Mouse (Mus musculus) kidney, adult 2 months (tissue): ENCODE results near the gene Defb43. TPM values are rescaled to one million over a fixed set of nuclear protein-coding genes. Genes with fewer than 3 reads are reported as not detected.
A peak's percentile ranks its signal among the peaks of the same experiment; 100 is the strongest.

Source experiments
- DNase-seq: peaks from one replicate; pipeline ENCODE4 v3.0.0; 2021
- H3K27ac ChIP-seq: fragments of 200-500 bp; 2 replicates; pipeline ENCODE4 v1.5.1; 2012; ENCODE audit warnings: low read depth, low read length, control low read depth, inconsistent platforms; ENCODE audit not compliant: insufficient read depth
- H3K27me3 ChIP-seq: fragments of 200-500 bp; replicated peaks from 2 replicates; pipeline ENCODE4 v1.6.1; 2012; ENCODE audit warnings: mild to moderate bottlenecking, moderate library complexity, low read length, inconsistent platforms; ENCODE audit not compliant: control insufficient read depth, insufficient read depth
- H3K36me3 ChIP-seq: fragments of 200-500 bp; 2 replicates; pipeline ENCODE4 v1.6.1; 2012; ENCODE audit warnings: mild to moderate bottlenecking, moderate library complexity, low read length, inconsistent platforms; ENCODE audit not compliant: control insufficient read depth, insufficient read depth
- H3K4me1 ChIP-seq: fragments of 200-500 bp; 2 replicates; pipeline ENCODE4 v1.6.1; 2011; ENCODE audit warnings: low read length; ENCODE audit not compliant: control insufficient read depth, insufficient read depth
- H3K4me3 ChIP-seq: fragments of 200-500 bp; 2 replicates; pipeline ENCODE4 v1.5.1; 2011; ENCODE audit warnings: mild to moderate bottlenecking, low read depth, low read length, control low read depth; ENCODE audit not compliant: insufficient read depth
- CTCF ChIP-seq: fragments of 200-500 bp; conservative IDR thresholded peaks from 2 replicates; pipeline ENCODE4 v1.5.1; 2011; ENCODE audit warnings: low read depth, mild to moderate bottlenecking, control low read depth, low read length, moderate library complexity, mixed read lengths; ENCODE audit not compliant: insufficient read depth, insufficient read length
- POLR2A ChIP-seq: fragments of 200-500 bp; IDR thresholded peaks from one replicate; pipeline ENCODE4 v1.6.1; 2011; ENCODE audit warnings: low read depth, low read length, control low read depth
- WGBS: fragments of 180-500 bp; shearing (Covaris S2); methylation state at CpG from one replicate; pipeline ENCODE4 v1.1.7; 2018; 5-methylcytosine and 5-hydroxymethylcytosine counted together
- polyA plus RNA-seq: library from polyadenylated mRNA; depleted of rRNA; stranded (reverse); fragments of >200 nt; gene quantifications from 2 replicates; pipeline ENCODE4 v1.2.3, GENCODE M21; 2012; rRNA removed

Defb43 gene
- not detected in 2 replicates for polyA plus RNA-seq

DNA sequence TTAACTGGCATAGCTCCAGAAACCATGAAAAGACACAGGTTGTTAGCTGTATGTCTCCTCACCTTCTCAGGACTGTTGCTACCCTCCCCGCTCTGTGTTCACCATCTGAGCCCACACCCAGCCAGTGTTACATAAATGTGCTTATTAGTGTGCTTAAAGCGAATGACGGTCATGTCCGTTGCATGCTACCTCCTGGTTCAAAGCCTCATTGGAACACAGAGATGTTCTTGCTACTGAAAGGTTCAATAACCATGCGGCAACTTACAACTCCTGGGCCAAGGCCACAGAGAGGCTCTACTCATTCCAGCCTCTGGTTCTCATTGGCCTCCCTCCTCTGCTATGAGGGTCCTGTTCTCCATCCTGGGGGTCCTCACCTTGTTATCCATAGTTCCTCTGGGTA lies at the start of gene Defb43:
Gene Defb43, plus strand, starts transcription at position 301 of the 400 bp plus-strand sequence.
- 95% methylated on average over 5 of the region's 5 CpGs for WGBS
- Histone ChIP-seq H3K36me3 (no peaks in the 10 kb centered on the region), H3K4me1 (no peaks in the 10 kb centered on the region), H3K4me3 (no peak within 1 kb of the TSS), H3K27ac (no peak within 1 kb of the TSS), H3K27me3 (no peaks in the 10 kb centered on the region)
- no peak for DNase-seq
- TF ChIP-seq CTCF (no peak), POLR2A (no peak)

DNA sequence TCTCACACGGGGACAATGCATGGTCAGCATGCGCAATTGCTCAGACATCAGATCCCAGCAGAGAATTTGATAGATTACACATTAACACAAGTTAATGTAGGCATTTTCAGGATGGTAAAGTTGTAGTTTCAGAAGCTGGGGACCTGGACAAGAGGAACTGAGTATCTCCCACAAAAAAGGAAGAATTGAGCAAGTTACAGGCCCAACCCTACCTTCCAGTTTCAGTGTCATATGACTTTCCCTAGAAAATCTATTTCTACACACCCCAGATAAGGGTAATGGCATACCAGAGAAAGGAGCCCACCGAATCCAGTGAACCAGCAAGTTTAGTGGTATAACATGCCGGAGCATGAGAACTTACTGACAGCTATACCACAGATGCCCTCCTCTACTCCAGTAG lies 47.9 kb upstream of the Defb43 start:
- no peak overlapping the region for H3K4me3 ChIP-seq
- TF ChIP-seq POLR2A (no peak), CTCF (no peak)
- H3K27me3 ChIP-seq, result no peaks in the 10 kb centered on the region
- DNase-seq, result no peak
- WGBS, result 67% methylated on average over 4 of the region's 4 CpGs
- no peak overlapping the region for H3K27ac ChIP-seq
- H3K4me1 ChIP-seq, result no peaks in the 10 kb centered on the region
- H3K36me3 ChIP-seq, result no peaks in the 10 kb centered on the region

DNA sequence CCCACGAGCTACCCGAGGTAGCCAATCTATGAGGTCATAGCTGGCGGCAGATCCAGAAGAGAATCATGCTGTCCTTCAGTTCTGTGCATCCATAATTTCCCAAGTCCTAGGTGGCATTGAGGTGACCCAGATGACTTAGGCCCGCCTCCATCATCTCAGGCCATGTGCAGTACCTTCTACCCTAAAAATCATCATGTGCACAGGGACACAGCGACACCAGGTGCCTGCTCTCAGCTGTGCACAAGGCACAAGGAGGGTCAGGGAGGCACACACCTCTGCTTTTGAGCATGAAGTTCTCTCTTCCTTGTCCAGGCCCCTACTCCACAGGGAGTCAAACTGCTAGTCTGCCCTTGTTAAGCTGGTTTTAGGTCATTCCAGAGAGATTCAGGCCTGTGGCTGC lies 46.2 kb upstream of the Defb43 start:
- H3K4me1 ChIP-seq, result no peaks in the 10 kb centered on the region
- TF ChIP-seq POLR2A (no peak), CTCF (peak; percentile 49)
- no peak for DNase-seq
- whole genome bisulfite sequencing, result 86% methylated on average over 5 of the region's 5 CpGs
- no peaks in the 10 kb centered on the region for H3K27me3 ChIP-seq
- H3K4me3 ChIP-seq, result no peak overlapping the region
- H3K36me3 ChIP-seq, result no peaks in the 10 kb centered on the region
- H3K27ac ChIP-seq, result no peak overlapping the region

DNA sequence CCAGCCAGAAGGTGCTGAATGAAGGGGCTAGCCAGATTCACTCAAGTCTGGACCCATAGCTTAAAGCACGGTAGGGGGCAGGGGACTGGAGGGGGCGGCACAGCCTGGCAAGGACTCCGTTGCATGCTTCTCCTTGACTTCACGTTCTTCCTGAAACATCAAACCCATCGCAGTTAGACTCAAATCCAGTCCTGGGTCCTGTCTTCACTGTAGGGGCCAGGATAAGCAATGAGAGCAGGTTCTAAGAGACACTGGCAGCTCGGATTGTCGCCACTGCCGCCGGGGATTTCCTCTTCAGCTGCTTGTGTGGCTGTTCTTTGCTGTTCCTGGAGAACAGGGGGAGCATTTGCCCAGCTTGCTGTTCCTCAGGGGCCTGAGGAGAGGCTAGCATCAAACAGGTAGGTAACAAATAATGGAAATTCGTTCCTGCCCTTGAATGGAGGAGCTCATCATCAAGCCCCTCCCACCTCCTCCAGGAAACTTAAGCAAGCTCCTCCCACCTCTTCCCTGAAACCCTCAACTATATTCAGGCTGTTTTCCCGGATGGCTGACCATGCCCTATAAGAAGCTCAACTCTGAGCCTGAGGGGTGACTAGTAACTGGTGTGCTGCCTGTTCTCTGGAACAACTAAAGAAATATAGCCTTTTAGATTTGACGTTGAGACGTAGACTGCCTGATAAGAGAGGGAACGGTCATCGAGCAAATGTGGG lies 45.6 kb upstream of the Defb43 start:
- TF ChIP-seq POLR2A, result no peak
- TF ChIP-seq CTCF, result no peak
- 16% methylated on average over 15 of the region's 15 CpGs for WGBS
- peak; percentile 16 for DNase-seq
- Histone ChIP-seq H3K4me1 (no peaks in the 10 kb centered on the region), H3K4me3 (0 out of 2 replicates have a peak overlapping the region, but pooled peaks have one; percentile 5), H3K36me3 (no peaks in the 10 kb centered on the region), H3K27ac (no peak overlapping the region), H3K27me3 (no peaks in the 10 kb centered on the region)

DNA sequence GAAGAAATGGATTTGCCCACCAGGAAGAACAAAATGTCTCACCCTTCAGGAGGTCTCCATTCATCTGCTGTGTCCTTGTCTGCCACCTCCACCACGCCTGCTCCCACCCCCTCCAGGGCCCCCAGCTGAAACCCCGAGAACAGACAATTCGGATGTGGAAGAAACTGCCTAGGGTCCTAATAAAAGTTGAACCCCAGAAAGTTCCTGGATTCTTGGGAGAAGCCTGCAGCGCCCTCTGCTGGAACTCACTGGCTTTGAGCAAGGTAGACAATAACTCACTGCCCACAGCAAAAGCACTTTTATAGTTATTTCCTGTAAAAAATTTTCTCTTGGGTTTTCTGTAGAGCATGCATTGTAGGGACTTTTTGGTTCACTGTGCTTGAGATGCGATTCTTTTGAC lies 36.5 kb upstream of the Defb43 start:
- Histone ChIP-seq H3K4me1 (no peaks in the 10 kb centered on the region), H3K4me3 (no peak overlapping the region), H3K27me3 (no peaks in the 10 kb centered on the region), H3K36me3 (no peaks in the 10 kb centered on the region), H3K27ac (no peak overlapping the region)
- WGBS, result 23% methylated on average over 5 of the region's 5 CpGs
- peak; percentile 60 for DNase-seq
- TF ChIP-seq CTCF (peak; percentile 71), POLR2A (no peak)

DNA sequence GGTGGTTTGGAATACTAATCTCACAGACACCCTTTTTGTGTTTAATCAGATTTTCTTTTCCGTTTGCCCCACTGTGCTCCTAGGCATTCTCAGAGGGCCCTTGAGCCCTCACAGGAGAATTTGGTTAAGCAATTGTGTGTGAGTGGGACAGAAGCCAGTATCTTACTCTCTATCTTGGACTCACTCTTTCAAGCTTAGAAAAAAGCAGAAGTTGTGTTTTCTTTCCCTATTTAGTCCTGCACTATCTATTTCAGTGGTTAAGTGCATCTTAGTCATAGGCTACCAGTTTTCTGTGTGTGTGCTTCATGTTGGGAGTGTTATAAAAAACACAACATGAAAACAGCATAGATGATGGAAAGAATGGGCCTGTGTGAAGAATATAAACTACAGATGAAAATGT lies 31.8 kb upstream of the Defb43 start:
- H3K27ac ChIP-seq, result no peak overlapping the region
- 92% methylated on average over 1 of the region's 1 CpGs for WGBS
- no peaks in the 10 kb centered on the region for H3K27me3 ChIP-seq
- H3K36me3 ChIP-seq, result no peaks in the 10 kb centered on the region
- H3K4me1 ChIP-seq, result no peaks in the 10 kb centered on the region
- H3K4me3 ChIP-seq, result no peak overlapping the region
- no peak for TF ChIP-seq POLR2A
- no peak for TF ChIP-seq CTCF
- no peak for DNase-seq

DNA sequence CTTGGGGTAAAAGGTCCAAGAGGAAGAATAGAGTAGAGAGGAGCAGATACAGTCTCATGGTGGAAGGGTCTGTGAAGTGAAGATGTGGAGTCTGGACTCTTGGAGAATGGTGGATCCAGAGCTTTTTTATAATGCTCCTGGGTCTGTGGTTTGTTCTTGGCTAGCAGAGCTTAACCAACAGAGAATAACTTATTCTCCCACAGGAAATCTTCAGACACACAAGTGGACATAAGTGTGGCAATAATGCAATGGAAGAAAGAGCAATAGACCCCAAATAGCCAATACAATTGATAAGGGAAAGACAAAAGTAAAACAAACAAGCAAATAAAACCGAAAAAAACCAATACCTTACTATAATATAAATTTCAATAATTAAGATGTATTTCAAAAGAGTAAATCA lies 27.2 kb upstream of the Defb43 start, which contains the start of gene Defb48:
Gene Defb48, minus strand, starts transcription at position 101 of the 400 bp plus-strand sequence.
- Histone ChIP-seq H3K27ac (no peak within 1 kb of the TSS), H3K27me3 (no peaks in the 10 kb centered on the region), H3K36me3 (no peaks in the 10 kb centered on the region), H3K4me1 (no peaks in the 10 kb centered on the region), H3K4me3 (no peak within 1 kb of the TSS)
- DNase-seq, result no peak
- no peak for TF ChIP-seq POLR2A
- no peak for TF ChIP-seq CTCF
- 82% methylated on average over 1 of the region's 1 CpGs for WGBS
